ENCODE assay signal across 8 mouse cellular contexts in genomic region chr10:71159676-71160235, GRCm38 (mm10). TPM values are rescaled to one million over a fixed set of nuclear protein-coding genes. Genes with fewer than 3 reads are reported as not detected.
A peak's percentile ranks its signal among the peaks of the same experiment; 100 is the strongest.
DNase-seq lines count a peak whose midpoint lies in the region; ATAC-seq lines count a peak whose summit lies in the region.

Gene Bicc1 (minus strand): TSS chr10:71159700.

- peak within 1 kb of the TSS; percentile 95 for H3K4me2 ChIP-seq in hindbrain, embryonic 12.5 days (replicated peaks)
- peak within 1 kb of the TSS; percentile 86 for H3K4me2 ChIP-seq in limb, embryonic 15.5 days
- peak within 1 kb of the TSS; percentile 98 for H3K4me2 ChIP-seq in midbrain, embryonic 16.5 days (ENCODE audit: low read length)

- ATAC-seq in hindbrain, embryonic 12.5 days (ENCODE audit: low FRiP score): peak; percentile 94
- peak; percentile 81; the same call in 1 of the 2 replicates for ATAC-seq in limb, embryonic 15.5 days (ENCODE audit: insufficient number of reproducible peaks, low FRiP score, low TSS enrichment, low read depth)
- ATAC-seq in midbrain, embryonic 16.5 days: peak; percentile 91

- peaks cover 19% of the 10 kb centered on the region for H3K27me3 ChIP-seq in hindbrain, embryonic 12.5 days
- H3K27me3 ChIP-seq in limb, embryonic 15.5 days: 0 out of 2 replicates have a peak, but pooled peaks cover 3% of the 10 kb centered on the region
- 0 out of 2 replicates have a peak, but pooled peaks cover 3% of the 10 kb centered on the region for H3K27me3 ChIP-seq in midbrain, embryonic 16.5 days (ENCODE audit: control insufficient read depth, insufficient read depth, low read depth, low read length)

- H3K4me3 ChIP-seq in hindbrain, embryonic 12.5 days: peak within 1 kb of the TSS; percentile 71
- peak within 1 kb of the TSS; percentile 76 for H3K4me3 ChIP-seq in limb, embryonic 15.5 days
- peak within 1 kb of the TSS; percentile 78 for H3K4me3 ChIP-seq in midbrain, embryonic 16.5 days (ENCODE audit: low read depth, low read length)

- H3K36me3 ChIP-seq in hindbrain, embryonic 12.5 days: no peaks in the 10 kb centered on the region
- H3K36me3 ChIP-seq in limb, embryonic 15.5 days: no peaks in the 10 kb centered on the region
- H3K36me3 ChIP-seq in midbrain, embryonic 16.5 days (ENCODE audit: control insufficient read depth, insufficient read depth, low read length): no peaks in the 10 kb centered on the region

- peak within 1 kb of the TSS; percentile 76 for H3K9ac ChIP-seq in hindbrain, embryonic 12.5 days
- peak within 1 kb of the TSS; percentile 77 for H3K9ac ChIP-seq in limb, embryonic 15.5 days
- peak within 1 kb of the TSS; percentile 78 for H3K9ac ChIP-seq in midbrain, embryonic 16.5 days (ENCODE audit: low read depth, low read length)

- WGBS in hindbrain, embryonic 12.5 days: 1% methylated on average over 40 of the region's 69 CpGs
- 2% methylated on average over 29 of the region's 69 CpGs for WGBS in limb, embryonic 15.5 days
- 3% methylated on average over 15 of the region's 69 CpGs for WGBS in midbrain, embryonic 16.5 days

- peaks cover 6% of the 10 kb centered on the region; the same call in 1 of the 2 replicates for H3K4me1 ChIP-seq in hindbrain, embryonic 12.5 days
- peaks cover 6% of the 10 kb centered on the region; the same call in 1 of the 2 replicates for H3K4me1 ChIP-seq in limb, embryonic 15.5 days
- peaks cover 8% of the 10 kb centered on the region for H3K4me1 ChIP-seq in midbrain, embryonic 16.5 days (ENCODE audit: control insufficient read depth, insufficient read depth, low read length)

- H3K9me3 ChIP-seq in hindbrain, embryonic 12.5 days (replicated peaks): no peaks in the 10 kb centered on the region
- H3K9me3 ChIP-seq in limb, embryonic 15.5 days: no peaks in the 10 kb centered on the region
- no peaks in the 10 kb centered on the region for H3K9me3 ChIP-seq in midbrain, embryonic 16.5 days (replicated peaks; ENCODE audit: control insufficient read depth, low read length, poor library complexity, severe bottlenecking)

- DNase-seq in cerebellum, postnatal 36 days: peak; percentile 12 to 26
- DNase-seq in cerebellum, adult 8-10 months: no peak
- DNase-seq in adrenal gland, postnatal 10 days: peak; percentile 75
- DNase-seq in forelimb bud, embryonic 11.5 days (ENCODE audit: low read depth, low spot score): peak; percentile 36
- peak; percentile 44 for DNase-seq in yolk sac, embryonic 10.5 days (ENCODE audit: low spot score)

- no peak within 1 kb of the TSS for H3K27ac ChIP-seq in hindbrain, embryonic 12.5 days
- peak within 1 kb of the TSS; percentile 89 for H3K27ac ChIP-seq in limb, embryonic 15.5 days
- H3K27ac ChIP-seq in midbrain, embryonic 16.5 days (ENCODE audit: low read length): no peak within 1 kb of the TSS

RNA-seq across cellular contexts. Expression of gene Bicc1, which starts in this region (rescaled TPM):
- 10 to 100 TPM; 21.8 to 22.7 TPM for total RNA-seq in adrenal gland, postnatal 10 days (2021)
- 13.7 and 17.2 TPM in 2 replicates for polyA plus RNA-seq in hindbrain, embryonic 12.5 days (2016; fragmentation: Nextera tagmentation; extraction: Ambion mirVana)
- 42.5 and 43.2 TPM in 2 replicates for polyA plus RNA-seq in limb, embryonic 15.5 days (2015; fragmentation: Nextera tagmentation; extraction: Ambion mirVana)
- 4.3 and 4.5 TPM in 2 replicates for polyA plus RNA-seq in midbrain, embryonic 16.5 days (2015; fragmentation: Nextera tagmentation; extraction: Ambion mirVana)
